Mouse (Mus musculus) kidney, postnatal 36 days (tissue): Measurements from ENCODE around the gene Rassf4.
"Not testable (repeated sequence)": the region's sequence is repeated elsewhere in the genome, so short reads cannot be mapped to it uniquely, and the experiment has no call there.

Experiments
- DNase-seq, 2 experiments: peaks; one replicate each; pipeline ENCODE4 v3.0.0; 2021 to 2022; ENCODE audit warnings: mixed read lengths in 2 of 2

Rassf4 gene

DNA sequence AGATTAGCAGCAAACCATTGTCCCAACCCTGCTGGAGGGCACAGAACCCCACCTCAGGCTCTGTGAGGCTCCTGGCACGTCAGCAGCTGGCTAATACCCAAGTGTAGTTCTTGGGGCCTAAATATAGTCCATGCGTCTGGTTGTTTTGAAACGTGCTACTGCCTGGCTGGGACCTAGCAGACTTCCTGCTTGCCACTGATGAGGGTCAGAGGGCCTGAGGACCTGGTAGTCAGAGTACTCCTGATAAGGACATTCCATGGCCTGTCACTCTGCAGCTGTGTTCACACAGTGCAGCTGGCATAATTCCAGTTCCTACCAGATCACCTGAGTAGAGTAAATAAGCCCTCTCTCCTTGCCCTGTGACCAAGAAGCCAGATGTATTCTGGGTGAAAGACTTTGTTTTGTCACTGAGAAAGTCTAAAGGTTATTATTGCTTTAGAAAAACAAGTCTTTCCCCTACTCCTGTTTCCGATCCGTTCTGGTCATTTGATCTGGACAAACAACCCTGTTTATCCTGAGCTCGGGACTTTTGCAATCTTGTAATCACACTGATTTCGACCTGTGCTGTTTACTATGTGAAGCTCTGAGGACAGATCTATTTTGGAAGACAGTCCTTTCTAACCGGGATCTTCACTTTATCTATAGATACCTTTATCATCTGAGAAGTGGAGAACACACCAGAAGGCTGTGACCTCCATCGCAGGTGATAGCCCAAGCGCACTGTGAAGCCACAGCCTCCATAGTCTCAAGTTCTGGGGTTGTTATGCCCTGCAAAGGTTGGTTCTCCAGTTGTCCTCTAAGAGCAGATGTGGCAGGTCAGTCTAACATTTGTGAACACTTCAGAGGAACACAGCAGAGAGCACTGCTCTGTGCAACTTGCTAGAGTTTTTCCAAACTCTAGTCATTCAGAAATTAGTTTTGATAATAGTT lies 38.2 kb downstream of the Rassf4 start:
- peak; percentile 89 to 92 for DNase-seq

DNA sequence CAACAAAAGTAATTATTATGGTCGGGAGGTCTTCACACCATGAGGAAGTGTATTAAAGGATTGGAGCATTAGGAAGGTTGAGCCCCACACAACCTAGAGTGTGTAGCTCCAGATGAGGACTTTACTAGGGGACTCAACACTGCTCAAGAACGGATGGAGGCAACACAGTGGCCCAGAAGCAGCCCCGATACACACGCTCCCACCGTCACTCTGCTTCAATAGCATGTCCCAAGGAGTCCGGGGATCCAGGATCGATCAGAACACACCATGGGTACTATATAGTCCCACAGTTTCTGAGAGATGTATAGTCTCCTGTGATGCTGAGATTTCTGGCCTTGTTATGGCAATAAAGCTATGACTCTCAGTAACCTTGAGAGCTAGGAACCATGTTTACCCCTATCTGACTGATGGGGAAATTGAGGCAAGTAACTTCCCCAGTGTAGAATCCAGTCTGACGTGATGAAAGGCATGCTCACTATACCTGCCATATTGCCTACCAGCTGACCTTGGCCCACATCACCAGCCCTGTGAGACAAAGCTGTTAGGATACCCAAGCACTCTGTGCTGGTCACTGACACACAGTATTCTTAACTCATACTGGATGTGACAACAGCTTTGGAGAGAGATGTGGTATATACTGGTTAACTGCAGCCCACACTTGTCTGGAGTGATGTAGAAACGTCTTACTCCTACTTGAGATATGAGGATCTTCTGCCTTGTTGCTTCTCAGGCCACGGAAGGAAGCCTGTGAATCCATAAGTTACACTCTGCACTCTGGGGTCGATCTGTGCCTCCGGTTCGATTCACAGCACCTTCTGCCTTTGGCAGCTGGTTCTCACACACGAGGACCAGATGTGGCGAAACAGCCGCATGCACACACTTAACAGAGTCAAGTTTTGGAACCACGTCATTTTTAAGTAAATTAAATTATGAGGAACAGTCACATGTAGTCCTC lies 39.7 kb downstream of the Rassf4 start:
- no peak for DNase-seq

DNA sequence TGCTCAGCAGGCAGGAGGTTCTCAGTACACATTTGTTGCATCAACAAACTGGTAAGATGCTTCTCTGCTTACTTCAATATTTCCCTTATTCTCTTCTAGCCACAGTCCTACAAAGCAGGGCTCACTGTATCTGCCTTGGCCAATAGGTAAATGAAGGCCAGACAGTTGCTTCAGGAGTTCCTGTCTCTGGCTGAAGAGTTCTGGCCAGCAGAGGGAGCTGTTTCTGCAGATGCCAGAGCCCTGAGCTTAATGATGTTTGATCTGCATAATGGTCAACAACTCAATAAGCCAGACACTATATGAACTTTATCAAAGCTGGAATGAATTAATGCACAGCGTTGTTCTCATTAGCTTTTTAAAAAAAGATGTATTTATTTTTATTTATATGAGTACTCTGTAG lies 41.6 kb downstream of the Rassf4 start:
- DNase-seq: peak; percentile 93 to 96

DNA sequence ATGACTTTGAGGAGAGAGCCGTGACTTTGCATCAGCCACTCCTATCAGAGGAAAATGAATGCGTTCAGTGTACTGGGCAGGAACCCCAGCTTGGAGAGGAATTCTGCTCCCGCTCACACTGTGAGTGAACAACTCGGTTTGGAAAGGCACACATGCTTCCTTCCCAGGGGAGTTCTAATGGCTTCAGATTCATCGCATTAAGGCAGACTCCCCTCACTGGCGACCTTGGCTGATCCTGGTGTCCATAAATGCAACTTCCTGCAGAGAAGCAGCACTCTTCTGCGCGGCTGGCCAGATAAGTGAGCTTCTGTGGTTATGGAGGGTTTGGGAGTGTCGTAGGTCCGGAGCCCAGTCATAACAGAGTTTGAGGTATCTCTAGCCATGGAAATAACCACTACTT lies 44.0 kb downstream of the Rassf4 start:
- no peak for DNase-seq

DNA sequence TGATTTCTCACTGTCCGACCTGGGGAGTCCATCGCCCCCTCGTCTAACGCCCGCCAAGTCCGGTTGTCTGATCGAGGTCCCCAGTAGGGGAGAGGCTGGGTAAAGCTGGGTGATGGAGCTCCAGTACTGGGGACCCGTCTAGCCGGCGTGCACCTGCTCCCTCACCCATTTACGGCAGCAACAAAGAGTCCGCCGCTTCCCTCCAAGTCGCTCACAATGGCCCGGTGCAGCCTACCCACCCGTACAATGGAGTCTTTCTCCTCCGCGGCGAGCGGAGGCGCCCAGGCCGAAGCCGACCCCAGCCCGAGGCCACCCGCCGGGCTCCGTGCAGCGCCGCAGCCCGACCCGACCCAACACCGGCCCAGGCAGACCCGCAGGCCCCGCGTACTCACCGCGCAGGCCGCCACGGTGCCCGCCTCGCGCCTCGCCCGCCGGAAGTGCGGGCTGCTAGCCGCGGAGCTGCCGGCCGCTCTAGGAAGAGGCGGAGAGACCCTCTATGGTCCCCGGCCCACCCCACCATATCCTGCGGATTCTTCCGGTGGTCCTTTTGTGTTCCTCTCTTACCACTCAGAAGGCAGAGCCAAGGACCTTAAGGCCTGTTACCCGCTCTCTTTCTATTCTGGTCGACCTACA lies 45.1 kb downstream of the Rassf4 start, which contains the start of gene Zfp422:
Gene Zfp422, minus strand, starts transcription at position 461 of the 633 bp plus-strand sequence.
- peak; percentile 60 to 80 for DNase-seq

DNA sequence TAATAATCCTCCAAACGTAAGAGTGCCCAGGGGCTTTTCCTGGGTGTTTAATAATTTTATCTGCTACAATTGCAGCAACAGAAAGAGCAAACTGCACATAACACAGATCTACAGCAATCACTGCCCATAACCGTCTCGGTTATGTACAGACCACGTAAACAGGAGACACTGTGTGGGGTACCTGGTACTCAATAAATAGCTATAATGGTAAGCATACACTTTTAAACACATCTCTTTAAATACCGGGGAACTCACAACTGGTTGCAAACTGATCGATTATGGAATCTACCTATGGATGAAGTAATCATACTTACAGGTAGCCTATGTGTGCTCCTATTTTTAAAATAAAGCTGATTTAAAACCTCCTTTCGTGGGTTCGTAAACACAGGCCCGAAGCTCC lies 45.7 kb downstream of the Rassf4 start:
- no peak for DNase-seq

DNA sequence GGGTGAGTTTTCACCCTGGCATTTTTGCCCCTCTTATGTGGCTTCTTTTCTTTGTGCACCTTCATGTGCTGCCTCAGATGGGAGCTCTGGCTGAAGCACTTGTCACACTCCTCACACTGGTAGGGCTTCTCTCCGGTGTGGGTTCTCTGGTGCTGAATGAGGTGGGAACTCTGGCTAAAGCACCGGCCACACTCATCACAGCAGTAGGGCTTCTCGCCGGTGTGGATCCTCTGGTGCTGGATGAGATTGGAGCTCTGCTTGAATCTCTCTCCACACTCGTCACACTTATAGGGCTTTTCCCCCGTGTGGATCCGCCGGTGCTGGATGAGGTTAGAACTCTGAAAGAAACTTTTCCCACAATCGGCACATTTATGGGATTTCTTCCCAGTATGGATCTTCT lies 47.3 kb downstream of the Rassf4 start:
- not testable (repeated sequence) for DNase-seq

DNA sequence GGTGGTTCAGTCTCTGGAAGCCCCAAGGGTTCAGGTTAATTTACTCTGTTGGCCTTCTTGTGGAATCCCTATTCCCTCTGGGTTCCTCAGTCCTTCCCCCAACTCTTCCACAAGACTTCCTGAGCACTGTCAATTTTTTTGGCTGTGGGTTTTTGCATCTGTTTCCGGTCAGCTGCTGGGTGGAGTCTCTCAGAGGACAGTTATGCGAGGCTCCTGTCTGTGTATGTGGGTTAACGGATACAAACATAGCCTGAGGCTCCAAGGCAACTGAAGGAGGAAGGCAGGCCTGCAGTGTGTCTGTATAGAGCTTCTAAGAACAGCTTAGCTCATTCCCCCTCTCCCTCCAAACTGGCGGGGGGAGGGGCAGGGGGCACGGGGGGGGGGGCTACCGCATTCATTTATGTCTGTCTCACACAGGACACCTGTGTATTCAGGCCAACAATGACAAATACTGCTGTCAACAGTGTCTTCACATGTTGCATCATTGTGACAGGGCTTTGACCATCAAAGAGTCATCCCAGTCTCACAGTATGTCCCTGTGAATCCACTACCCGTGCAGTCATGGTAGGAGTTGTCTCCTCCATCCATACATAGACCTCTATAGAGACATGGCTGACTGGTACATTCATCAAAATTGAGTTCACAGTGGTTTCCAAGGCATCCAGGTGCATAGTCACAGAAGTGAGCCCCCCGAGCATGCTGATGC lies 52.3 kb downstream of the Rassf4 start:
- DNase-seq: no peak

DNA sequence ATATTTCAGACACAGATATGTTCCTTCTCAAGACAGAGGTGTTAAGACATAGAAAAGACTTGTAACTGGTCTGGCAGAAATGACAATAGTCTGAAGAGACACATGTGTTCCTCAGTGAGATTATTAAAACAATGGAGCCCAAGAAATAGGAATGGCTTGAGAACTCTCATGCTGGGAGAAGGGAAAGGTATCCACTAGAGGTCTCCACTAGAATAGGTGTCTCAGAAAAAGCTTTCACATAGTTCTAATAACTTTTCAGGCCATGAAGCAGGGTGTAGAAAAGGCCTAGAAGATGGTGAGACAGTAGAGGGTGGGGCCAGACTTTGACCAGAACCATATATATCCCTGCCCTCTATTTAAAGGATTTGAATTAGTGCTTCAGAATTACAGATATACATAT lies 55.7 kb downstream of the Rassf4 start:
- DNase-seq: no peak

DNA sequence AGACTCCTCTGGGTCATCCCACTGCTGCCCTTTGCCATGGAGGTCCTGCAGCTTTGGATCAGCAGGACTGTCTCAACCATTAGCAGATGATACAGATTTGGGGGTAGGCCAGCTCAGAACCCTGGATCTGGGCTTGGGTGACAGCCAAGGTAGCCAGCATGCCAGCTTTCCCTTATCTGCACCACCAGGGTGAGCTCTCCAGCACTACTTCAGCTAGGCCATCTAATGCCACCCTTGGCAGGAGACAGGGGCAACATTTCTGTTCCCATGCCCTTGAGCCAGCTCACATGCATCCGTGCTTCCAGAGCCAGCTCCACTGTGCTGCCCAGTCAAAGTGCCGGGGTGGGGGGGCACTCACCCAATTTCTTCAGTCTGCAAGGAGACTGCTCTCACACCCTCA lies 58.0 kb downstream of the Rassf4 start:
- no peak for DNase-seq

DNA sequence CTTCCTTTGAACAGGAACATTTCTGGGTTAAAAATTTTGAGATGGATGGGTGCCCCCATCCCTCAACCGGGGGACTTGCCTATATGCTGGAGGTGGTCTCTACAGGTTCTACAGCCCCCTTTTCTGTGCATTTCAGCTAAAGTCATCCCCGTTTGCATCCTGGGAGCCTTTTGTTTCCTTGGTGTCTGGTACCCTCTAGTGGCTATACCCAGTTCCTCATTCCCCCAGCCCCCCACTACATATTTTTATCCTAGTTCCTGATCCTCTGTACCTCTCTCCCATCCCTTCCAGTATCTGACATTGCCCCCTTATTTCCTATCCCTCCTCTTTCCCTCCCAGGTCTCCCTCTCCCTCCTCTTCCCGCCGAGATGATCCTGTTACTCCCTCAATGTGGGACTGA lies 66.5 kb downstream of the Rassf4 start:
- DNase-seq: no peak

DNA sequence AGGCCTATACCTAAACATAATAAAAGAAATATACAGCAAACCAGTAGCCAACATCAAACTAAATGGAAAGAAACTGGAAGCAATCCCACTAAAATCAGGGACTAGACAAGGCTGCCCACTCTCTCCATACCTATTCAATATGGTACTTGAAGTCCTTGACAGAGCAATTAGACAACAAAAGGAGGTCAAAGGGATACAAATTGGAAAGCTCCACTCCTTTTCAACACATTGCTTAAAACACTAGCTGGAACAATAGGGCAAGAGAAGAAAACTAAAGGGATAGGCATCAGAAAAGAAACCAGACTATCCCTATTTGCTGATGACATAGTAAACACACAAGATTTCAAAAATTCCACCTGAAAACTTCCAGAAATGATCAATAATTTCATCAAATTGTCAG lies 72.8 kb downstream of the Rassf4 start:
- DNase-seq: not testable (repeated sequence)

DNA sequence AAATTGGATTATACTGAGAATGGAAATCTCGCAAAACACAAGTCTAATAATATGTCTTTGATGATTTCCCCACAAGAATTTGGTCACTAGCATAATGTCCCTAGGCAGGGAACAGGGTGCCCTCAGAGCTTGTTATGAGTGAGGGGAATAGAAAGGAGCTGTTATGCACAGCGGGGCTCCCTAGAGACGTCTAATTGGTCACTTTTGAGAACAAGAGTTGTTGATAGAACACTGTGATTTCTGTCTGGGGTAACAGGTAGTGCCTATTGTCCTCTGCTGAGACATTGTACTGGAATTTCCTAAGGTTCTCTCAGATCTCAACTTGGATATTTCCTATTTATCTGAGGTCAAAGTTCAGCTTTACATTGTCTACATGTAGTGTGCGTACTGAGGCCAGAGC lies 89.7 kb downstream of the Rassf4 start, which contains the start of gene Olfr215:
Gene Olfr215, minus strand, starts transcription at position 101 of the 400 bp plus-strand sequence.
- no peak for DNase-seq
